Mouse (Mus musculus) kidney, postnatal 4 days (tissue): ENCODE measurements around the gene Meox1.

Source experiments
- DNase-seq, 2 experiments: peaks; one replicate each; pipeline ENCODE4 v3.0.0; 2021; ENCODE audit warnings: mixed read lengths in 2 of 2

The Meox1 gene

DNA sequence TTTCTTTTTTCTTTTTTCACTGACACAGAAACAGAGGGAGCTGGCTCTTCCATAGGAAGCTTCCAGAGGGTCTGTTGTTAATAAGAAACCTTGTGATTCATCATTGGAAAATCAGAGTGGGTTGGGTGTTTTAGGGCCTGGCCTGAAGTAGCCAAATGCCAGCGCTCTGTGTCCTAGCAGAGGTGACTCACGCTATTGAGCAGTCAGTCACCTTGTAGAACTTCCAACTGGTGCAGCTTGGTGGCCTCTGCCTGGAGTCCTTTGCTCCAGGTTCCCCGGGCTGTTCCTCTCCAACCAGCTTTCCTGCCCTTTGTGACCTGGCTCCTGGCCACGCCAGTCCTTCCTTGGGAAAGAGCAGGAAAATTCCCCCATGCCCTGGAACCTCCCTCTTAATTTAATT is 44.9 kb downstream of the Meox1 start:
- peak in 1 of 2 experiments; percentile 37 for DNase-seq

DNA sequence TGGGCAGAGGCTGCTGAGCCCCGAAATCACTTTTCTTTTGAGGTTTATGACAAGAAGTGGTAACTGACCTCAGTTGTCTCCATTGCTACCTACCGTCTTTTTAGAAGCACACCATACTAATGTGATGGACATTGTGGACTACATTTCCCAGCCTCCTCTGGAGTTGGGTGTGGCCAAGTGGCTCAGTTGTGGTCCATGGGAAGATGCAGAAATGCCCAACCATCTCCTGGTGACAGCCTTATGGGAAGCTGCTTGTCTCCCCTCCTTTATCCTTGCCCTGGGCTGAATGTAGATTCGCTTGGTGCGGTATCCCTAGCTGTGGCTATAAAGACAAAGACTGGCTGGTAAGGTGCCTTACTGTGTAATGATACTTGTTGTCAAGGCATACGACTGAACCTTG is 46.7 kb downstream of the Meox1 start:
- DNase-seq, result no peak

DNA sequence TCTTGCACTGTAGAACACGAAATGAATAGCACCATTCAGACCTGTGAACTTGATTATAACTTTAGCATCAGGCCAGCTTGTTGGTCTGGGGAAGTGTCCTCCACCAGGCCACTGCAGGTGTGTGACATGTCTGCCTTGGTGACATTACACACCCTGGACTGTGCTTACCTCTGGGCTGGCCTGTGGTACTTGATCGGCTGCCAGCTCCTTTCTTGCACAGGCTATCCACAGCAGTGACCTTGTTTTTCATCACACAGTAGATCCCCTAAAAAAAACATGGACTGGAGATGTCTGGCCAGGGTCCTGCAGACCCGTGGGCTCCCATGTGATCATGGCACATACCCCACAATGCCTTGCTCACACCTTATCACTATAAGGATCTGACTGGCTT is 51.4 kb downstream of the Meox1 start:
- no peak for DNase-seq

DNA sequence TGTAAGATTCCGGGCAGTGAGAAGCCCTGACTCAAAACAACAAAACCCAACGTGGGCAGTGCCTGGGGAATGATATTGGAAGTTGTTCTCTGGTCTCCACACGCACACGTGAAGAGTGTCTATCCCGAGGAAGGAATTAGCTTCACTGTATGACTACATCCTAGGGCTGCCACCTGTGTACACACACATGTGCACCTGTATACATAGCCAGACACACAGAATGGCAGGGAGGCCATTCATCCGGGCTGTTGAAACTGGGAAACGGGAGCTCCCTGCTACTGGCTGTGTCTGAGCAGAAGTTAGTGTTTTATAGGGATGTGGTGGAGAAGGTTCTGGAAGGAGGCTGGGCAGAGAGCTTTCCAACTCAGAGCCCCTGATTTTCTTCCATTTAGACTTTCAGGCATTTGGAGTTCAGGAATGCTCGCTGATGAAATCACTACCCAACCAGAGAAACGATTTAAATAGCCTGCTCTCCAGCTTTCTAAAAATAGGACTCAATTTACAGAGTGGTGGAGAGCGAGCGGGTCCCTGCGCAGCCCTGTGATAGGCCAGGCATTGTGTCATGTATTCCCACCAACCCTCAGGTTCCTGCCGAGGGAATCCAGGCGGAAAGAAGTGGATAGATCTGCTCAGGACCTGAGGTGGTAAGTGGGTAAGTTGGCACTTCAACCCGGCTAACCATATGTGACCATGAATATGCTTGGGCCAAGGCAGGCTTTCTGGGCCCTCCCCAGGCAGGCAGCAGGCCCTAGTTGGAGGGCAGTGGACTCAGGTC is 52.0 kb downstream of the Meox1 start:
- peak in 1 of 2 experiments; percentile 58 for DNase-seq

DNA sequence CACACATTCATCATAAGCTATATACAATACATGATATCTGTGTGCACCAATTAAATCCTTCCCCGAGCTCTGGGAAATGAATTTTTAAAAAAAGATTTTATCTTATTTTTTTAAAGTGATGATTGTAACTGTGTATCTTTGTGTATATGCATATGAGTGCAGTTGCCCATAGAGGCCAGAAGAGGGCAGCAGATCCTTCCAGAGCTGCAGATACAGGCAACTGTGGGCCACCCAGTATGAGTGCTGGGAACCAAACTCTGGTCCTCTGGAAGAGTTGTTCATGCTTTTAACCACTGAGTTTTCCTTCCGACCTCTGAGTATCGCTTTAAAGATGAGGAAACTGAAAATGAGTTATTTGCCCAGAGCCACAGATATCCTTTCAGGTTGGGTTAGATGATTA is 53.8 kb downstream of the Meox1 start:
- no peak for DNase-seq

DNA sequence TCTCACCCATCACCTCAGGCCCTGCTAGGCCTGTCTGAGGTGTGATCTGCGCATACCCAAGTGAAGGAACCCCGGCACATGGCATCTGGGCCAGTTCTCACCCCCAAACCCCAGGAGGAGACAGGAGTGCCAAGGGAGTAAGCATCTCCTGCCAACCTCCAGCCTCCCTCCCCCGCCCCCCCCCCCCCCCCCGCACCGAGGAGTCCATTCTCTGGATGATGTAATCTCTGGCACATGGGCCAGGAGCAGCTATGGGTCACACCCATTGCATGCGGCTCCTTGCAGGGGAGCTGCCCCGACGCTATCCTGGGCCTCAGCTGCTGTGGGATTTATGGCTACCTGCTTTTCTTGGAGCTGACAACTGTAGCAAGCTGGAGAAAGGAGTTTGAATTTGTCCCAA is 54.7 kb downstream of the Meox1 start:
- peak in 1 of 2 experiments; percentile 23 for DNase-seq

DNA sequence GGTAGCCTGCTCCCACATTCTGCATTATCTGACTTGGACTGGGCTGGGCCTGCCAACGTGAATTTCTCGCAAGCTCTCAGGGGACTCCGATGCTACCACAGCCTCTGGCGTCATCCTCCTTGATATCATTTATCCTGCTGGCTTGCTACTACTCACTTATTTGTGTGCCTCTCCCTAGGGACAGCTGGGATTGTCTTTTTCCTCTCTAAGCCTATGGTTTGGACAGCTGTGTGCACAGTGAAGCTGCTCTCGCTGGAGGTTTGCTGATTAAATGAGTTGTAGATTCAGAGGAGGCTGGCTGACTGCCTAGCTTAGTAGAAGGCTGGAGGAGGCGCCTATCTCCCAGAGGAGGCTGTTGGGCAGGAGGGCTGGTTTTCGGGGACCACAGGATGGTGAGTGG is 62.2 kb downstream of the Meox1 start:
- peak; percentile 29 to 46 for DNase-seq

DNA sequence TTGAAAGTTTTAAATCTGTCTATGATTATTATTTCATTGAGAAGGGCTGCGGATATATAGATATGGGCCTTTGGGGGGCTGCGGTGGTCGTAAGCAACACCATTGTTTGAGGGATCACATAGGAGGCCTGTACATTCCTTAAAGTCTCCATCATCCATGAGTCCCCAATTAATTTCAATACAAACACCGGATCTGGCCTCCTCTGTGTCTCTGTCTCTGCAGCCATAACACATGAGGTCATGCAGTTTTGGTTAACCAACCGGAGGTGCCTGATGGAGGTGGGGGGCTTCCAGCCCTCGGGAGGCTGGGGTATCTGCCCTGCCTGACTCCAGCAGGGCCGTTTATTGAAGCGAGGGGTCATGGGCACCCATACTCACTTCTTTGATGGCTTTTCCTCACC is 63.6 kb downstream of the Meox1 start:
- DNase-seq, result no peak

DNA sequence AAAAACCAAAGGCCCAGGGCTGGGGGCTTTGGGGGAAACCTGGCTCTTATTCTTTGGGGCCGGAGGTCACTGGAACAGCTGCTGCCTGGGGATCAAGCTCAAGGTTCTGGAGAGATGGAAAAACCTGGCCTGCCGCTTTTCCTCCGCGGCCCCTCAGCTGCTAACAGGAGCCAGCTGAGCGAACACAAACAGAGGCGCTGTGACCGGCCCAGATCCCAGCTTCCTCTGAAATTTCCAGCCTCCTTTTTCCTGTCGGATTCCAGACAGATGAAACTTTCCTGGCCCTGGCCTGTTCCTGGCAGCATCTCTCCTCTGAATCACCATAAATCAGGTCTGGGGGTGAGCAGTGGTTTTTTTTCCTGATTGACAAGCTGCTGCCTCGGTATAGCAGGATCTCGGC is 64.1 kb downstream of the Meox1 start:
- peak; percentile 71 to 80 for DNase-seq

DNA sequence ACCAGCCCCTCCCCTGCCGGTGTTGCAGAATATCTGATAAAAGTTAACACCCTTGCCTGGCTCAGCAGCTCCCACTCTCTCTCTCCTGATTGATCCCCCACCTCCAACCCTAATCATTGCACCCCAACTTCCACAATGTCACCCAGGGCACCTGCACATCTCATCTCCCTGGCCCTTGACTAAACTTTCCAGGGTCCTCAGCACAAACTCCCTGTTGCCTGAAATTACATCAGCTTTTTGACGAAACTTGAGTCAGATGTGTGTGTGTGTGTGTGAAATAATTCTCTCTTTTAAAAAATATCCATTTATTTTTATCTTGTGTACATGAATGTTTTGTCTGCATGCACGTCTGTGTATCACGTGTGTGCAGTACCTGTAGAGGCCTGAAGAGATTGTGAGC is 65.5 kb downstream of the Meox1 start:
- no peak for DNase-seq
